Mouse (Mus musculus) embryonic fibroblast, embryonic 13.5 days (primary cell): ENCODE measurements around the gene Scrn3. TPM values are rescaled to one million over a fixed set of nuclear protein-coding genes. Genes with fewer than 3 reads are reported as not detected.

Source experiments
- H3K27ac ChIP-seq: 2 replicates; pipeline ENCODE4 v1.5.1; 2012; ENCODE audit warnings: low read length, control low read depth, inconsistent platforms; ENCODE audit not compliant: insufficient read depth
- H3K4me1 ChIP-seq: 2 replicates; pipeline ENCODE4 v1.6.1; 2011; ENCODE audit warnings: low read length; ENCODE audit not compliant: control insufficient read depth, insufficient read depth
- H3K4me3 ChIP-seq: 2 replicates; pipeline ENCODE4 v1.5.1; 2011; ENCODE audit warnings: mild to moderate bottlenecking, control low read depth, low read length; ENCODE audit not compliant: insufficient read depth
- CTCF ChIP-seq: IDR thresholded peaks from 2 replicates; pipeline ENCODE4 v1.5.1; 2011; ENCODE audit warnings: mild to moderate bottlenecking, control low read depth, low read length, moderate library complexity, borderline replicate concordance; ENCODE audit not compliant: insufficient read depth
- POLR2A ChIP-seq: IDR thresholded peaks from 2 replicates; pipeline ENCODE4 v1.6.1; 2011; ENCODE audit warnings: low read depth, mild to moderate bottlenecking, control low read depth, low read length, moderate library complexity
- polyA plus RNA-seq: library from polyadenylated mRNA; stranded (reverse); fragments of >200 nt; gene quantifications from 2 replicates; pipeline ENCODE4 v1.2.4, GENCODE M21; 2011; ENCODE audit warnings: low read depth; ENCODE audit not compliant: missing spikeins, insufficient read length

Gene Scrn3
- polyA plus RNA-seq, 1 experiment = 27.3 TPM

- Histone ChIP-seq H3K27ac (no peak overlapping the region), H3K4me3 (no peak overlapping the region), H3K4me1 (no peaks in the 10 kb centered on the region; the same call in 1 of the 2 replicates)
- no peak for TF ChIP-seq CTCF
- TF ChIP-seq POLR2A = no peak
These were observed 31.2 kb upstream of the Scrn3 start for GRCm38 (mm10) chr2:73281048-73281661.

DNA sequence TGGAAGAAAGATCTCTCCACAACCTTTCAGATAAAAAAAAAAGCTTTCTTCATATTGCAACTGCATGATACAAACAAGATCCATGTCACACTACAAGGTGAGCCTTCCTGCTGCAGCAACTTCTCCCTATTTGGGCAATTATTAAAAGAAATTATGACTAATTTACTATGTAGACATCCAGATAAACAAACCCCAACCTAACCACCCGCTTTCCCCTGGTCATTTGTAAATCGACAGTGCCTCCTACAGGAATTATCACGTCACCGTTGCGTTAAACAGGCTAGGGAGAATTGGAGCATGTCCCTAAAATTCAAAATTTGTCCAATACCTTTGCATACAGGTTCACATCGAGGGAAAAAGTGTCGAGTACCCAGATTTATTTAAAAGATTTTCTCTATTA is 30.7 kb upstream of the Scrn3 start:
- no peaks in the 10 kb centered on the region; the same call in 1 of the 2 replicates for H3K4me1 ChIP-seq
- H3K4me3 ChIP-seq = no peak overlapping the region
- no peak overlapping the region for H3K27ac ChIP-seq
- TF ChIP-seq POLR2A (no peak), CTCF (no peak)

- no peaks in the 10 kb centered on the region for H3K4me1 ChIP-seq
- no peak overlapping the region for H3K27ac ChIP-seq
- H3K4me3 ChIP-seq = no peak overlapping the region
- TF ChIP-seq CTCF (no peak), POLR2A (no peak)
These were observed 26.8 kb upstream of the Scrn3 start for GRCm38 (mm10) chr2:73285630-73286029.

GRCm38 (mm10) chr2:73291130-73291529 is 21.3 kb upstream of the Scrn3 start:
- Histone ChIP-seq H3K4me1 (no peaks in the 10 kb centered on the region), H3K4me3 (no peak overlapping the region), H3K27ac (no peak overlapping the region)
- no peak for TF ChIP-seq POLR2A
- no peak for TF ChIP-seq CTCF

DNA sequence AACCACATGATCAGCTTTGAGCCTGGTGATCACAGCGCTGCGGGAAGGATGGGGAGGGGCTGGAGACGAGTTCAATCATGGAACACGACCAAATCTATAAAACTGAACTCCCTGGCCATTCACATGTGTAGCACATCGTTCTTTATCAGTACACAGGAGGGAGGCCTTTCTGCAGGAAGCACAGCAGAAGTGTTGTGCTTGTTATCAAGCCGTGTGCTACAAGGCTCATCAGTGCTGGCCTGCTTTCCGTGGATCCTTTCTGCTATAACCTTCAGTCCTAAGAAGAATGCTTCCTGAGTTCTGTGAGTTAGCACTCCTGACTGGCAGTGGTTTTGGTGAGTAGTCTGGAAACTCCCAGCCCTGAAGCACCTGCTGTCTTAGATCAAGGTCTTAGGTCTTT is 17.4 kb upstream of the Scrn3 start:
- H3K27ac ChIP-seq = no peak overlapping the region
- no peaks in the 10 kb centered on the region for H3K4me1 ChIP-seq
- H3K4me3 ChIP-seq = no peak overlapping the region
- TF ChIP-seq POLR2A (no peak), CTCF (no peak)

DNA sequence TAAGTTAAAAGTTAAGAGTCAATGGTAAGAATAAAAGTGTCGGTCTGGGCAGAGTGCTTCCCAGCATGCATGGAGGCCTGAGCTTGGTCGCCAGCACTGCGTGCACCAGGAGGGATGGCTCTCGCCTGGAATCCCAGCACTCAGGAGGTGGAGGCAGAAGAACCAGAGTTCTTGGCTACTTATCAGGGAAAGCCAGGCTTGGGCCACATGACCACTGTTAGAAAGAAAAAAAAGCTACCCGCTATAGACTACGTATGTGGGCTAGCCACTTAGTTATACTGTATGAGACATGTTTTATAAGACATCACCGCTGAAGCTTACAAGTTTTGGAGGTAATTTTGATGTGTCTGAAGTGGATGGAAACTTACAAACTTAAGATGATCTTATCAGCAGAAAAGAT is 14.2 kb upstream of the Scrn3 start:
- TF ChIP-seq CTCF = no peak
- no peak for TF ChIP-seq POLR2A
- no peak overlapping the region for H3K4me3 ChIP-seq
- H3K27ac ChIP-seq = no peak overlapping the region
- no peaks in the 10 kb centered on the region for H3K4me1 ChIP-seq

DNA sequence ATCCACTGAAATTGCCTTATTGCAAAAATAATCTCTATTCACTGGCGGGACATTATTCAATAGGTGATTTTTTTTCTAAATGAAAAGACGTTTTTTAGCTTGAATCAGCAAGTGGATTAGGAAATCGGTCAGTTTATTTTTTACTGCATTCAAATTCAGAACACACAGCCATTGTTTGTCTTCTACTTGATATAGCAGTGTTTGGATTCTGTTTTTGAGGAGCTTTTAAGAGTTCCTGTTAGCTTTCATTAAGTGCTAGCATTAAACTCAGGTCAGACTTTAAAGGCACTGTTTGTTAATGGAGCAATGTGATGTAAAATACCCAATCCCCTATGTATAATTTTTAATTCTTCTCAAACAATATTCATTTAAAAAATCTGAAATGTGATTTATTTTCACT is 13.6 kb upstream of the Scrn3 start:
- H3K27ac ChIP-seq = no peak overlapping the region
- H3K4me3 ChIP-seq = no peak overlapping the region
- no peaks in the 10 kb centered on the region for H3K4me1 ChIP-seq
- TF ChIP-seq POLR2A (no peak), CTCF (no peak)

DNA sequence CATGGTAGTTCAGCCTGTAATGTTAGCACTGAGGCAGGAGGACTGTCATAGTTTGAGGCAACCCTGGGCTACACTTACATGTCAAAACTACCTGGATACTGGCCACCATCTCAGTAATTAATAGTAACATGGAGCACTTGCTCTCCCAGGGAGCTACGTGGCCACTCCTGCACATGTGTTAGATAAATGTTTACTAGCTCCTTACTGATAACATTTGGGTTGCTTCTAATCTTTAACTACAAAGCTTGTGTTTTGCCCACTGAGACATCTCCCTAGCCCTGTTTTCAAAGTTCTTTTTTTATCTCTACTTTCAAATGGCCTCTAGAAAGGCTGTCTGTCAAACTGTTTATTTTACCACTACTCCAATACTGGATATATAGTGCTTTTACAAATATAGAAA is 10.4 kb upstream of the Scrn3 start:
- TF ChIP-seq CTCF (no peak), POLR2A (no peak)
- no peak overlapping the region for H3K4me3 ChIP-seq
- H3K4me1 ChIP-seq = no peaks in the 10 kb centered on the region
- no peak overlapping the region for H3K27ac ChIP-seq

DNA sequence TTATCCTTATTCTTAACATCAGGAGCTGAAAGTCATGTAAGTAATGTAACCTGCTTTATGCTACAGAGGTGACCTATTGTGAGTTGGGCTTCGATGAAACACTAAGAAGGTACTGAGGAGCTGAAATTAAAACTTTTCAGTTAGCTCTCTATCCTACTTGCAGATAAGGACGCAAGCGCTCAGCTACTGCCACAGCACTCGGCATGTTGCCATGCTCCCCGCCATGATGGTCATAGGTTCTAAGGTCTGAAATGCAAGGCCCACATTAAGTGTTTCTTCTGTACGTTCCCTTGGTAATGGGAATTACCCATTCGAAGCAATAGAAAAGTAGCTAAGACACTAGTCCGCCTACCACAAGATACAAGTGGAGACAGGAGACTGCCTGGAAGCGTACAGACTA is 9.7 kb upstream of the Scrn3 start:
- Histone ChIP-seq H3K4me3 (no peak overlapping the region), H3K27ac (no peak overlapping the region), H3K4me1 (no peaks in the 10 kb centered on the region)
- TF ChIP-seq CTCF (no peak), POLR2A (no peak)

DNA sequence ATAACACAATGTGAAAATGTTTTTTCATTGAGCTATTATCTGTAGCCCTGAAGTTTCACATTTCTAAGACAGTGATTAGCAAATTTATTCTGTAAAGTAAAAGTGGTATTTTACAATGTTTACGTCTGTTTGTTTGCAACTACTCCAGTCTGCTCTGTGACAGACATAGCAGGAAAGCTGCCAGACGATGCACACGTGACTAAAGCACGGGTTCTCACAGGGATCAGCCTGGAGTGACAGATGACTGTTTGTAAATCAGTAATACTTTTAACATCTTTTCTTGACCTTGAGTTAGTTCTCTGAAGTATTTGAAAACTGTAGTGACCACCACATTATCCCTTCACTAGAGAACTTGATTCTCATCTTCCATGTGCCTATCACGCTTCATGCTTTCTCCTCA is 7.9 kb upstream of the Scrn3 start:
- no peak overlapping the region for H3K4me3 ChIP-seq
- no peaks in the 10 kb centered on the region for H3K4me1 ChIP-seq
- H3K27ac ChIP-seq = no peak overlapping the region
- TF ChIP-seq POLR2A = no peak
- TF ChIP-seq CTCF = no peak

DNA sequence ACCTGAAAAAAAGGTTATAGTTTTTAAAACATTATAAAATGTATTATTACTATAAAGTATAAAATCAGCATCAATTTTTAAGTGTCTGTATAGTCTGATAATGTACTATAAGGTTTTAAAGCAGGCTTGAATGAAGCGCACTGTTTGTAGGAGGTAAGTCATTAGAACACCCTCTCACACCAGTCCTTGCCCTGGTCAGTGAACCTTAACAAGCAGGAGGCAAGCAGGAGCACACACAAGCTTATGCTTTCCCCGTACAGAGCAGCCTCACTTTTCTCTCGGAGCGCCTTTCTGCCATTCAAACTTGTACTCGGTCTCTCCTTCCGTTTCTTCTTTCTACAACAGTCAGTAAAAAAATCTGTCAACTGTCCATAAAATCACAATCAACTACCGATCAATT is 6.4 kb upstream of the Scrn3 start:
- H3K27ac ChIP-seq = no peak overlapping the region
- TF ChIP-seq CTCF (no peak), POLR2A (no peak)
- no peaks in the 10 kb centered on the region for H3K4me1 ChIP-seq
- no peak overlapping the region for H3K4me3 ChIP-seq
